Mouse (Mus musculus): Measurements from ENCODE around the gene Btd. TPM values are rescaled to one million over a fixed set of nuclear protein-coding genes. Genes with fewer than 3 reads are reported as not detected.

Gene Btd
- polyA plus RNA-seq, 1 experiment, result 7.0 TPM

- TF ChIP-seq EP300 (IDR thresholded peaks at IDR 0.05; ENCODE audit: insufficient read depth, low read depth, low read length) (no peak), CTCF (IDR thresholded peaks at IDR 0.05; ENCODE audit: low read depth, low read length) (no peak), POLR2A (IDR thresholded peaks at IDR 0.05; ENCODE audit: insufficient read depth, low read length) (no peak)
Measured at GRCm38 (mm10) chr14:31617204-31617603, 23.6 kb upstream of the Btd start.

GRCm38 (mm10) chr14:31617997-31618396, 22.8 kb upstream of the Btd start:
- TF ChIP-seq CTCF (IDR thresholded peaks at IDR 0.05; ENCODE audit: low read depth, low read length), result no peak
- TF ChIP-seq EP300 (IDR thresholded peaks at IDR 0.05; ENCODE audit: insufficient read depth, low read depth, low read length), result no peak
- TF ChIP-seq POLR2A (IDR thresholded peaks at IDR 0.05; ENCODE audit: insufficient read depth, low read length), result no peak
- no peaks in the 10 kb centered on the region for H3K27me3 ChIP-seq (ENCODE audit: control insufficient read depth, insufficient read depth, low read length, poor library complexity, severe bottlenecking)
- no peaks in the 10 kb centered on the region for H3K4me1 ChIP-seq (ENCODE audit: control insufficient read depth, insufficient read depth, low read length)
- H3K9ac ChIP-seq (ENCODE audit: low read depth, poor library complexity, severe bottlenecking), result no peak overlapping the region
- H3K36me3 ChIP-seq (ENCODE audit: control insufficient read depth, insufficient read depth, low read length, poor library complexity, severe bottlenecking), result no peaks in the 10 kb centered on the region
- H3K27ac ChIP-seq (ENCODE audit: insufficient read depth, low read length), result no peak overlapping the region
- no peak overlapping the region for H3K4me3 ChIP-seq (ENCODE audit: low read depth, low read length)
- H3K9me3 ChIP-seq (replicated peaks; ENCODE audit: control insufficient read depth, insufficient read depth, low read length, poor library complexity, severe bottlenecking), result no peaks in the 10 kb centered on the region

More at GRCm38 (mm10) chr14:31617204-31617603, 23.6 kb upstream of the Btd start:
- no peak overlapping the region for H3K27ac ChIP-seq (ENCODE audit: insufficient read depth, low read length)
- H3K36me3 ChIP-seq (ENCODE audit: control insufficient read depth, insufficient read depth, low read length, poor library complexity, severe bottlenecking), result no peaks in the 10 kb centered on the region
- H3K9me3 ChIP-seq (replicated peaks; ENCODE audit: control insufficient read depth, insufficient read depth, low read length, poor library complexity, severe bottlenecking), result no peaks in the 10 kb centered on the region
- no peaks in the 10 kb centered on the region for H3K27me3 ChIP-seq (ENCODE audit: control insufficient read depth, insufficient read depth, low read length, poor library complexity, severe bottlenecking)
- H3K4me1 ChIP-seq (ENCODE audit: control insufficient read depth, insufficient read depth, low read length), result no peaks in the 10 kb centered on the region
- no peak overlapping the region for H3K4me3 ChIP-seq (ENCODE audit: low read depth, low read length)
- no peak overlapping the region for H3K9ac ChIP-seq (ENCODE audit: low read depth, poor library complexity, severe bottlenecking)

GRCm38 (mm10) chr14:31620591-31621223, 20.1 kb upstream of the Btd start:
- Histone ChIP-seq H3K4me1 (ENCODE audit: control insufficient read depth, insufficient read depth, low read length) (no peaks in the 10 kb centered on the region), H3K4me3 (ENCODE audit: low read depth, low read length) (no peak overlapping the region), H3K27me3 (ENCODE audit: control insufficient read depth, insufficient read depth, low read length, poor library complexity, severe bottlenecking) (no peaks in the 10 kb centered on the region), H3K27ac (ENCODE audit: insufficient read depth, low read length) (no peak overlapping the region), H3K36me3 (ENCODE audit: control insufficient read depth, insufficient read depth, low read length, poor library complexity, severe bottlenecking) (no peaks in the 10 kb centered on the region), H3K9me3 (replicated peaks; ENCODE audit: control insufficient read depth, insufficient read depth, low read length, poor library complexity, severe bottlenecking) (no peaks in the 10 kb centered on the region), H3K9ac (ENCODE audit: low read depth, poor library complexity, severe bottlenecking) (no peak overlapping the region)
- no peak for TF ChIP-seq POLR2A (IDR thresholded peaks at IDR 0.05; ENCODE audit: insufficient read depth, low read length)

GRCm38 (mm10) chr14:31622748-31623147, 18.1 kb upstream of the Btd start:
- Histone ChIP-seq H3K4me1 (ENCODE audit: control insufficient read depth, insufficient read depth, low read length) (no peaks in the 10 kb centered on the region), H3K4me3 (ENCODE audit: low read depth, low read length) (no peak overlapping the region), H3K36me3 (ENCODE audit: control insufficient read depth, insufficient read depth, low read length, poor library complexity, severe bottlenecking) (no peaks in the 10 kb centered on the region), H3K27ac (ENCODE audit: insufficient read depth, low read length) (no peak overlapping the region), H3K9me3 (replicated peaks; ENCODE audit: control insufficient read depth, insufficient read depth, low read length, poor library complexity, severe bottlenecking) (no peaks in the 10 kb centered on the region), H3K27me3 (ENCODE audit: control insufficient read depth, insufficient read depth, low read length, poor library complexity, severe bottlenecking) (no peaks in the 10 kb centered on the region), H3K9ac (ENCODE audit: low read depth, poor library complexity, severe bottlenecking) (no peak overlapping the region)
- TF ChIP-seq CTCF (IDR thresholded peaks at IDR 0.05; ENCODE audit: low read depth, low read length) (no peak), EP300 (IDR thresholded peaks at IDR 0.05; ENCODE audit: insufficient read depth, low read depth, low read length) (no peak), POLR2A (IDR thresholded peaks at IDR 0.05; ENCODE audit: insufficient read depth, low read length) (no peak)

GRCm38 (mm10) chr14:31630677-31631076, 10.2 kb upstream of the Btd start:
- Histone ChIP-seq H3K4me1 (ENCODE audit: control insufficient read depth, insufficient read depth, low read length) (peaks cover 1% of the 10 kb centered on the region), H3K27ac (ENCODE audit: insufficient read depth, low read length) (no peak overlapping the region), H3K4me3 (ENCODE audit: low read depth, low read length) (no peak overlapping the region), H3K36me3 (ENCODE audit: control insufficient read depth, insufficient read depth, low read length, poor library complexity, severe bottlenecking) (no peaks in the 10 kb centered on the region), H3K9me3 (replicated peaks; ENCODE audit: control insufficient read depth, insufficient read depth, low read length, poor library complexity, severe bottlenecking) (no peaks in the 10 kb centered on the region), H3K9ac (ENCODE audit: low read depth, poor library complexity, severe bottlenecking) (no peak overlapping the region), H3K27me3 (ENCODE audit: control insufficient read depth, insufficient read depth, low read length, poor library complexity, severe bottlenecking) (no peaks in the 10 kb centered on the region)
- no peak for TF ChIP-seq POLR2A (IDR thresholded peaks at IDR 0.05; ENCODE audit: insufficient read depth, low read length)
- TF ChIP-seq EP300 (IDR thresholded peaks at IDR 0.05; ENCODE audit: insufficient read depth, low read depth, low read length), result no peak
- no peak for TF ChIP-seq CTCF (IDR thresholded peaks at IDR 0.05; ENCODE audit: low read depth, low read length)

- Histone ChIP-seq H3K9me3 (replicated peaks; ENCODE audit: control insufficient read depth, insufficient read depth, low read length, poor library complexity, severe bottlenecking) (no peaks in the 10 kb centered on the region), H3K27me3 (ENCODE audit: control insufficient read depth, insufficient read depth, low read length, poor library complexity, severe bottlenecking) (no peaks in the 10 kb centered on the region), H3K4me1 (ENCODE audit: control insufficient read depth, insufficient read depth, low read length) (no peaks in the 10 kb centered on the region), H3K36me3 (ENCODE audit: control insufficient read depth, insufficient read depth, low read length, poor library complexity, severe bottlenecking) (no peaks in the 10 kb centered on the region), H3K27ac (ENCODE audit: insufficient read depth, low read length) (peak within 1 kb of the TSS; percentile 59; the same call in 1 of the 2 replicates), H3K4me3 (ENCODE audit: low read depth, low read length) (peak within 1 kb of the TSS; percentile 84), H3K9ac (ENCODE audit: low read depth, poor library complexity, severe bottlenecking) (peak within 1 kb of the TSS; percentile 5)
- TF ChIP-seq EP300 (IDR thresholded peaks at IDR 0.05; ENCODE audit: insufficient read depth, low read depth, low read length), result no peak
- TF ChIP-seq CTCF (IDR thresholded peaks at IDR 0.05; ENCODE audit: low read depth, low read length), result no peak
- TF ChIP-seq POLR2A (IDR thresholded peaks at IDR 0.05; ENCODE audit: insufficient read depth, low read length), result no peak
Measured at GRCm38 (mm10) chr14:31640346-31640889, 410 bp upstream of the Btd start, which contains the start of gene Gm49387. Gene Gm49387 (minus strand): TSS chr14:31640878.
